Mouse (Mus musculus): ENCODE measurements around the gene Olfr544. TPM values are rescaled to one million over a fixed set of nuclear protein-coding genes. Genes with fewer than 3 reads are reported as not detected.

The Olfr544 gene
- polyA plus RNA-seq, 1 experiment from 2014 or later: not detected

DNA sequence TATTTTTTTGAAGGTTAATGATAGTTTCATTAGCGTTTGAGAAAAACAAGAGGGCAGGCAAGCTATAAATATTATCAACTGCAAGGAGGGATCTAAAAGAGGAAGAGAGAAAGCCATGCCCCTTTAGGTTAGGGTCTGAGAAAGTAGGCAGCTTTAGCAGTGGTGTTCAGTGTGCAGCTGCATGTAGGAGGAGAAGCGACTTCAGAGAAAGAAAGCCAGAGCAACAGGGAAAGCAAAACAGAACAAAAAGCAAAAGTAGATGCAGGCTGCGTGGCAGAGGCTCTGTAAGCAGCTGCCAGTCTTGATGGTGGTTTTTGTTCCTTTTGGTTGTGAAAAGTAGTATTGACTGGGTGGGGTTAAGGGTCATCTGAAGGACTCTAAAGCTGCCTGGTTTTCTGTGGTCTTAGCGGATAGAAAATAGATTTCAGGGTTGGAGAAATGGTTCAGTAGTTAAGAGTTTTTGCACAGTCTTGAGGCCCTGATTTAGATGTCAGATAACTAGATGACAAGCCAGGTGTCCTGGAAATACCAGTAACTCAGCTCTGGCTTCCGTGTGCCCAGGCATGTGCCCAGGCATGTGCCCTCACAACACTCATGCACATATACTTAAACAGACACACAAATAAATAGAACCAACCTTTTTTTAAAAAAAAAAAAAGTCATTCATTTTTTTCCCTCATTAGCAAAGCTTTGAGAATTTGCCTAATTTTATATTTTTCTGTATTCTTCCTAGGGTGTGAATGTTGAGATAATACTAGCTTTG is 29.3 kb downstream of the Olfr544 start:
- ATAC-seq (ENCODE audit: low FRiP score, low TSS enrichment): no peak
- H3K4me1 ChIP-seq (ENCODE audit: control insufficient read depth, insufficient read depth, low read length): no peaks in the 10 kb centered on the region
- 89% methylated on average over 5 of the region's 5 CpGs for WGBS
- H3K27ac ChIP-seq (ENCODE audit: low read depth, low read length): no peak overlapping the region
- H3K27me3 ChIP-seq (ENCODE audit: control insufficient read depth, insufficient read depth, low read length): no peaks in the 10 kb centered on the region
- peaks cover 96% of the 10 kb centered on the region for H3K36me3 ChIP-seq (ENCODE audit: control insufficient read depth, insufficient read depth, low read length)
- H3K4me3 ChIP-seq (ENCODE audit: low read length): no peak overlapping the region
- no peak overlapping the region for H3K9ac ChIP-seq (ENCODE audit: low read depth, low read length)
- H3K4me2 ChIP-seq (replicated peaks; ENCODE audit: low read depth, low read length): no peak overlapping the region
- H3K9me3 ChIP-seq (ENCODE audit: control insufficient read depth, low read length): no peaks in the 10 kb centered on the region

DNA sequence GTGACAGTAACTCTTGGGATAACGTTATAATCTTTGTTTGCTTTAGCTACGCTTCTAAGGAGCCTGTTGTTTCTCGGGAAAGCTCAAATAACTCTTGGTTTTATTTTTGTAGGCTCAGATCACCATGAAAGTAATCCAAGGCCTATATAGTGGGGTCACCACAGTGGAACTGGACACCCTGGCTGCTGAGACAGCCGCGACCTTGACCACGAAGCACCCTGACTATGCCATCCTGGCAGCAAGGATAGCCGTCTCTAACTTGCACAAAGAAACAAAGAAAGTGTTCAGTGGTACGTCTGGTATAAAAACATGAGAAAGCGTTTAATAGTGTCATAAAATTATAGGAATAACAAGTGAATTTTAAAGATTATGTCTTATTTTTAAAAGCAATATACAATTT is 41.7 kb downstream of the Olfr544 start:
- 60% methylated on average over 9 of the region's 9 CpGs for WGBS
- Histone ChIP-seq H3K27me3 (ENCODE audit: control insufficient read depth, insufficient read depth, low read length) (no peaks in the 10 kb centered on the region), H3K9ac (ENCODE audit: low read depth, low read length) (no peak overlapping the region), H3K4me3 (ENCODE audit: low read length) (no peak overlapping the region), H3K4me2 (replicated peaks; ENCODE audit: low read depth, low read length) (no peak overlapping the region), H3K4me1 (ENCODE audit: control insufficient read depth, insufficient read depth, low read length) (peaks cover 6% of the 10 kb centered on the region; the same call in 1 of the 2 replicates), H3K9me3 (ENCODE audit: control insufficient read depth, low read length) (no peaks in the 10 kb centered on the region), H3K36me3 (ENCODE audit: control insufficient read depth, insufficient read depth, low read length) (peaks cover 68% of the 10 kb centered on the region), H3K27ac (ENCODE audit: low read depth, low read length) (no peak overlapping the region)
- no peak for ATAC-seq (ENCODE audit: low FRiP score, low TSS enrichment)

DNA sequence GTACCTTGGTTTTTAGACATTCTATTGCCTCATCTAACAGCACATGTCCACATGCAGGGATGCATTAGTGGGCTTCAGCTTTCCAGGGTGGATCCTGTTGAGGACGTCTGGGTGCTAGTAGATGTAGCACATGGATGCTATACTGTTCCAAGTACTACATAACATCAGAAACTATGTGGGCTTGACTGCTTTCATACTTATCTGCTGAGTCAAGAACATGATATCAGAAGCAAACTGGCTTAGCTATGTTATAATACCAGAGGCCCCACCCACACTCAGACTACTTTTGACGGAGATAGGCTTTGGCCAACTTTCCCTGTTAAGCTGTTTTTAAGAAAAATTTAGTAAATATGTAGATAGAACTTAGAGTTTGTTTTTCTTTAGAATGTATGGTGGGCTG is 43.8 kb downstream of the Olfr544 start:
- H3K9ac ChIP-seq (ENCODE audit: low read depth, low read length): no peak overlapping the region
- H3K4me2 ChIP-seq (replicated peaks; ENCODE audit: low read depth, low read length): no peak overlapping the region
- H3K9me3 ChIP-seq (ENCODE audit: control insufficient read depth, low read length): no peaks in the 10 kb centered on the region
- peaks cover 47% of the 10 kb centered on the region for H3K36me3 ChIP-seq (ENCODE audit: control insufficient read depth, insufficient read depth, low read length)
- no peaks in the 10 kb centered on the region for H3K27me3 ChIP-seq (ENCODE audit: control insufficient read depth, insufficient read depth, low read length)
- no peak for ATAC-seq (ENCODE audit: low FRiP score, low TSS enrichment)
- 74% methylated on average over 2 of the region's 2 CpGs for WGBS
- H3K4me1 ChIP-seq (ENCODE audit: control insufficient read depth, insufficient read depth, low read length): peaks cover 6% of the 10 kb centered on the region; the same call in 1 of the 2 replicates
- H3K27ac ChIP-seq (ENCODE audit: low read depth, low read length): no peak overlapping the region
- no peak overlapping the region for H3K4me3 ChIP-seq (ENCODE audit: low read length)

DNA sequence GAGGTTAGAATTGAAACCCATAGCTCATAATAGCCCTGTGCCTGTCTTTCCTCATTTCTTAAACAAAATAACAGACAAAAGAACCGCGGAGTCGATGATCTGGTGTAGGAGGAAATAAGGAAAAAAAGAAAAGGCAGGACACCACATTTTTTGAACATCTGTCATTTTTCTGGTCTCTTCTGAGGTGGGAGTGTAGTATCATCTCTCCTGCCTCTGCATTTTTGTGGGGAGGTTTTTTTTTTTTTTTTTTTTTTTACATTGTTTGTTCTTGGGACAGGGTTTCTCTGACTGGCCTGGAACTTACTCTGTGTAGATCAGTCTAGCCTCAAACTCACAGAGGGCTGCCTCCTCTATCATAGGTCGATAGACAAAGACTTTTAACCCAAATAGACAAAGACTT is 45.7 kb downstream of the Olfr544 start:
- no peaks in the 10 kb centered on the region for H3K27me3 ChIP-seq (ENCODE audit: control insufficient read depth, insufficient read depth, low read length)
- peak overlapping the region; percentile 90 for H3K9ac ChIP-seq (ENCODE audit: low read depth, low read length)
- H3K27ac ChIP-seq (ENCODE audit: low read depth, low read length): peak overlapping the region; percentile 91; the same call in 1 of the 2 replicates
- H3K36me3 ChIP-seq (ENCODE audit: control insufficient read depth, insufficient read depth, low read length): peaks cover 32% of the 10 kb centered on the region
- H3K4me3 ChIP-seq (ENCODE audit: low read length): peak overlapping the region; percentile 81
- WGBS: 3% methylated on average over 4 of the region's 4 CpGs
- no peaks in the 10 kb centered on the region for H3K9me3 ChIP-seq (ENCODE audit: control insufficient read depth, low read length)
- H3K4me1 ChIP-seq (ENCODE audit: control insufficient read depth, insufficient read depth, low read length): peaks cover 6% of the 10 kb centered on the region; the same call in 1 of the 2 replicates
- ATAC-seq (ENCODE audit: low FRiP score, low TSS enrichment): no peak
- peak overlapping the region; percentile 64 for H3K4me2 ChIP-seq (replicated peaks; ENCODE audit: low read depth, low read length)

DNA sequence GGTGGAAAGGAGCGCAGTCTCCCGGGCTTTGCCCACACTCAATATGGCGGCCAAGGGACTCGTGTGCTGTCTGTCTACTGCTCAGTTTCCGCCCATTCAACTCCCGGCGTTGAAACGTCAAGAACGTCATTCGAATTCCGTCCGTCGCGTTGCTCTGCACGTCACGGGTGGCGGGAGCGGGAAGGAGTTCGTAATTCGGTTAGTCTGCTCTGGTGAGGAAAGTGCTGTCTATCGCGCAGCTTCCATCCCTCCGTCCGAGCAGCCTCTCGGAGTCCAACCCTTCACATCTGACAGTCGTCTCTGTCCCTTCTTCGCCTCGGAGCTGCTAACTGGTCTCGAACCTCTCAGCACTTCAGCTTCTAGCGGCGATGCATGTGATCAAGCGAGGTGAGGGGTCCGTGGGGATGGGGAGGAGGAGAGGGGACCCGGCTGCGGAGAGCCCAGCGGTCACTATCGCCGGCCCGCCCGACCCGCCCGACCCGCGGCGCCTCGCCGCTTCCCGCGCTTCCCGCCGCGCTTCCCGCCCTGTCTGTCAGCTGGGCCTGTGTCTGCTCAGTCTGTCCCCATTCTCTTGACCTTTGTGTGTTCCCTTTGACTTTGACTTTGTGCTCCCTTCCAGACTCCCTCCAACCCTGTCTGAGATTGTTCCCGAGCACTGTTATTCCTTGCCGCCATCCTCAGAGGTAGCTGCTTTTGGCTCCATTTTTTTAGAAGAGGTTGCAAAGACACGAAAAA is 46.3 kb downstream of the Olfr544 start, which contains the start of gene Rrm1:
Rrm1 (plus strand) TSS at position 39 of the 735 bp plus-strand sequence.
- peak within 1 kb of the TSS; percentile 91 for H3K27ac ChIP-seq (ENCODE audit: low read depth, low read length)
- H3K27me3 ChIP-seq (ENCODE audit: control insufficient read depth, insufficient read depth, low read length): no peaks in the 10 kb centered on the region
- H3K4me2 ChIP-seq (replicated peaks; ENCODE audit: low read depth, low read length): peak within 1 kb of the TSS; percentile 64
- peaks cover 6% of the 10 kb centered on the region; the same call in 1 of the 2 replicates for H3K4me1 ChIP-seq (ENCODE audit: control insufficient read depth, insufficient read depth, low read length)
- under 1% methylated on average over 54 of the region's 56 CpGs for WGBS
- peak; percentile 99 for ATAC-seq (ENCODE audit: low FRiP score, low TSS enrichment)
- no peaks in the 10 kb centered on the region for H3K9me3 ChIP-seq (ENCODE audit: control insufficient read depth, low read length)
- peaks cover 27% of the 10 kb centered on the region for H3K36me3 ChIP-seq (ENCODE audit: control insufficient read depth, insufficient read depth, low read length)
- H3K9ac ChIP-seq (ENCODE audit: low read depth, low read length): peak within 1 kb of the TSS; percentile 90
- H3K4me3 ChIP-seq (ENCODE audit: low read length): peak within 1 kb of the TSS; percentile 81

DNA sequence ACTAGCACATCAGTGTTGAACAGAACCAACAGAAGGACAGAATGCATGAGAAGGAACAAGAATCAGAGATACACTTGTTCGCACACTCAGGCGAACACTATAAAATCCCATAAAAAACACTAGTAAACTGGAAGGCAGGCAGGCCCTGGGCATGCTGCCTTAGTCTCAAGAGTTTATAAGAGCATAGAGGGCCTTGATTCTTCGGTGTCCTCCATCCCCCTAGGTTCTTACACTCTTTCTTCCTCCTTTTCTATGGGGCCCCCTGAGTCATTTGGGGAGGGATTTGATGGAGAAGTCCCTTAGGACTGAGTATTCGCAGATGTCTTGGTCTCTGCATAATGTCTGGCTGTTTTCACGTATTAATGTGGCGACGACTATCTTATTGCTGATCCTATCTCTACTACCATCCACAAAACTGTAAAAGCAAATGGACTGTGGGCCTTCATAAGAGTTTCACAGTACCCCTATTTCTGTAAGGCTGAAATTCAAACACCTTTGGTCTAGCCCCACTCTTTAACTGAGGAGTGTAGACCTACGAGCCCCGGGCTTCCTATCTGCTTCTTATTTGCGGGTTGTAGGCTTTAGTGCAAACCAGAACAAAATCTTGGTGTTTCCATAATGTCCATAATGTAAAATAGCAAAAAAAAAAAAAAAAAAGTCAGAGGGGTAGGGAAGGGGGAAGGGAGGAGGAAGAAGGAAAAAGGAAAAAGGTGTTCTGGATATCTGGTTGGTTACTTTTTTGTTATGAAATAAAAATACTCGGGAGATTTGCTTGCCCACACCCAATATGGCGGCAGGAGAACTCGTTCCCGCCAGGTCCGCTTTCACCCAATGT is 47.1 kb downstream of the Olfr544 start:
- peaks cover 19% of the 10 kb centered on the region for H3K36me3 ChIP-seq (ENCODE audit: control insufficient read depth, insufficient read depth, low read length)
- H3K9ac ChIP-seq (ENCODE audit: low read depth, low read length): no peak overlapping the region
- no peaks in the 10 kb centered on the region for H3K9me3 ChIP-seq (ENCODE audit: control insufficient read depth, low read length)
- H3K27ac ChIP-seq (ENCODE audit: low read depth, low read length): no peak overlapping the region
- no peaks in the 10 kb centered on the region for H3K27me3 ChIP-seq (ENCODE audit: control insufficient read depth, insufficient read depth, low read length)
- peaks cover 6% of the 10 kb centered on the region; the same call in 1 of the 2 replicates for H3K4me1 ChIP-seq (ENCODE audit: control insufficient read depth, insufficient read depth, low read length)
- peak overlapping the region; percentile 81 for H3K4me3 ChIP-seq (ENCODE audit: low read length)
- WGBS: 56% methylated on average over 15 of the region's 15 CpGs
- peak; percentile 2; the same call in 1 of the 2 replicates for ATAC-seq (ENCODE audit: low FRiP score, low TSS enrichment)
- peak overlapping the region; percentile 64 for H3K4me2 ChIP-seq (replicated peaks; ENCODE audit: low read depth, low read length)

DNA sequence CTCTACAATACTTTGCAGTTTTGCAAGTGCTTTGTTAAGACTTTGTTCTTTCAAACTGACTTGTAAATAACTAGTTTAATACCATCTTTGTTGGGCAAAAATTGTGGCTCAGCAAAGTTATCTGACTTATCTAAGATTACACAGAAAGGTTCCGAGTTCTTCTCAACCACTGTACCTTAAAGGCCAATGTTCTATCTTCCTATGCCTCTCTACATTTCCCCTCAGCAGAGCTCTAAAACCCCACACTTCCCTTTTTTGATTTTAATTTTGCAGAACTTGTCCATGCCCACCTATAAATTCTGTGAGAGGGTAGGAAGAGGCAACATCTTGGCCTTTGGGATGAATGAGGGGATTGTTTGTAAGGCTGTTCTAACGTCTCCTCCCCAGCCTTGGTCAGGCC is 53.8 kb downstream of the Olfr544 start:
- Histone ChIP-seq H3K4me1 (ENCODE audit: control insufficient read depth, insufficient read depth, low read length) (no peaks in the 10 kb centered on the region), H3K27ac (ENCODE audit: low read depth, low read length) (no peak overlapping the region), H3K27me3 (ENCODE audit: control insufficient read depth, insufficient read depth, low read length) (no peaks in the 10 kb centered on the region), H3K36me3 (ENCODE audit: control insufficient read depth, insufficient read depth, low read length) (no peaks in the 10 kb centered on the region; the same call in 1 of the 2 replicates), H3K4me3 (ENCODE audit: low read length) (no peak overlapping the region), H3K9ac (ENCODE audit: low read depth, low read length) (no peak overlapping the region), H3K9me3 (ENCODE audit: control insufficient read depth, low read length) (no peaks in the 10 kb centered on the region), H3K4me2 (replicated peaks; ENCODE audit: low read depth, low read length) (no peak overlapping the region)
- WGBS: 86% methylated on average over 2 of the region's 2 CpGs
- ATAC-seq (ENCODE audit: low FRiP score, low TSS enrichment): no peak

Measured in kidney, embryonic 14.5 days (tissue).